Mouse (Mus musculus) testis, adult 2 months (tissue): Measurements from ENCODE around the gene Camk2n1.

Experiments
- CTCF ChIP-seq: fragments of 200-500 bp; IDR thresholded peaks from 2 replicates; pipeline ENCODE4 v1.5.1; 2012; ENCODE audit warnings: low read depth, mild to moderate bottlenecking, inconsistent platforms, low read length, moderate library complexity; ENCODE audit not compliant: control insufficient read depth, insufficient read depth, insufficient replicate concordance
- POLR2A ChIP-seq: fragments of 200-500 bp; IDR thresholded peaks from 2 replicates; pipeline ENCODE4 v1.6.1; 2012; ENCODE audit warnings: low read depth, mild to moderate bottlenecking, inconsistent platforms, low read length, moderate library complexity; ENCODE audit not compliant: control insufficient read depth

DNA sequence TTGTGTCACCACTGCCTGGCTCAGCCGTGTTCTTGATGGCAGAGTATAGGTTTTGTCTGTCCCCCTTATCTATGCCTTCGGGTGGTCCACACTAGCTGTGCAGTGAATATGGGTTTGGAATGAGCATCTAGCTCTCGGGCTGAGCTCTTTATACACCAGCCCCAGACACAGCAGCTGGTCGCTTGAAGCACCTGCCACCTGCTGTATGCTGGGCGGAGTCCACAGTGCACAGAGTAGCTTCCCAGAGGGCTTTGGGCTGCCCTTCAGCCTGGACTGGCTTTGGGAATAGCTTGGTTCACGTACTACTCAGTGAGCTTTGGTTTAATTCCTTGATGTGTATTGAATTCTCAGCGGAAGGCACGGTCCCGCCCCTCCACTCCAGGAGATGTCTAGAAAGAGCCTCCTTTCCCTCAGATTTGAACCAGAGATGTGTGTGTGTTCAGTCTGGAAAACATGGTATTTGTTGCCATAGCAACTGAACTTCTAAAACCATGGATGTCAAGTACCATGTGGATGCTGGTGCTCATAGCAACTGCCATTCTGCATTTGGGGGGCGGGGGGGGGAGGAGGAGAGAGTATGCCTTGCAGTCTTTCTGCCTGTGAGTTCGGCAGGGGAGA lies 35.7 kb upstream of the Camk2n1 start:
- TF ChIP-seq POLR2A (no peak), CTCF (no peak)
